Mouse (Mus musculus) G1E (cell line): Measurements from ENCODE around the gene Adamts13. TPM values are rescaled to one million over a fixed set of nuclear protein-coding genes. Genes with fewer than 3 reads are reported as not detected.

ENCODE experiments used
- ATAC-seq: 2 replicates; pipeline ENCODE4 v1.8.0; 2016; ENCODE audit warnings: mild to moderate bottlenecking; ENCODE audit not compliant: insufficient number of reproducible peaks, poor library complexity, low FRiP score, severe bottlenecking; ENCODE audit errors: extremely low read depth
- DNase-seq: peaks from one replicate; pipeline ENCODE4 v3.0.0; 2012; ENCODE audit warnings: low spot score
- H3K27me3 ChIP-seq: 2 replicates; pipeline ENCODE4 v1.6.1; 2012; ENCODE audit warnings: mild to moderate bottlenecking, low read length, inconsistent platforms; ENCODE audit not compliant: insufficient read depth
- H3K36me3 ChIP-seq: replicated peaks from 2 replicates; pipeline ENCODE3; 2012; ENCODE audit warnings: mild to moderate bottlenecking, inconsistent platforms
- H3K4me1 ChIP-seq: 2 replicates; pipeline ENCODE4 v1.6.1; 2012; ENCODE audit warnings: low read depth, low read length, inconsistent platforms, mixed read lengths; ENCODE audit not compliant: insufficient read depth
- H3K4me3 ChIP-seq: 2 replicates; pipeline ENCODE4 v1.5.1; 2012; ENCODE audit warnings: low read depth, mild to moderate bottlenecking, inconsistent platforms, low read length, moderate library complexity, mixed read lengths
- H3K9me3 ChIP-seq: replicated peaks from 2 replicates; pipeline ENCODE4 v1.6.1; 2012; ENCODE audit warnings: inconsistent platforms
- CTCF ChIP-seq: IDR thresholded peaks from 2 replicates; pipeline ENCODE4 v1.5.1; 2012; ENCODE audit warnings: low read depth, low read length, inconsistent platforms, mixed read lengths
- GATA1 ChIP-seq: IDR thresholded peaks from 2 replicates; pipeline ENCODE4 v1.6.1; 2012; ENCODE audit warnings: borderline replicate concordance, low read length, inconsistent platforms, mixed read lengths
- GATA2 ChIP-seq: IDR thresholded peaks from 2 replicates; pipeline ENCODE4 v1.6.1; 2012; ENCODE audit warnings: low read depth, low read length, inconsistent platforms, borderline replicate concordance
- POLR2AphosphoS5 ChIP-seq: IDR thresholded peaks from 2 replicates; pipeline ENCODE4 v1.6.1; 2012; ENCODE audit warnings: low read depth, low read length, inconsistent platforms; ENCODE audit not compliant: insufficient replicate concordance
- TAL1 ChIP-seq: conservative IDR thresholded peaks from 2 replicates; pipeline ENCODE4 v1.6.1; 2012; ENCODE audit warnings: low read depth, low read length, inconsistent platforms, mixed read lengths
- polyA plus RNA-seq: library from polyadenylated mRNA; stranded (reverse); fragments of >175 nt; gene quantifications from 2 replicates; pipeline ENCODE4 v1.2.3, GENCODE M21; 2012
- total RNA-seq, 2 experiments: library from RNA; stranded (forward) in 1 of 2; stranded (reverse) in 1 of 2; fragments of 200-1000 nt in 1 of 2; fragments of >200 nt in 1 of 2; fragmentation: Nextera tagmentation in 1 of 2; gene quantifications; 2 replicates each; pipeline ENCODE4 v1.2.3; 2014 to 2017

Adamts13 gene
- total and polyA plus RNA-seq, 3 experiments: not detected

DNA sequence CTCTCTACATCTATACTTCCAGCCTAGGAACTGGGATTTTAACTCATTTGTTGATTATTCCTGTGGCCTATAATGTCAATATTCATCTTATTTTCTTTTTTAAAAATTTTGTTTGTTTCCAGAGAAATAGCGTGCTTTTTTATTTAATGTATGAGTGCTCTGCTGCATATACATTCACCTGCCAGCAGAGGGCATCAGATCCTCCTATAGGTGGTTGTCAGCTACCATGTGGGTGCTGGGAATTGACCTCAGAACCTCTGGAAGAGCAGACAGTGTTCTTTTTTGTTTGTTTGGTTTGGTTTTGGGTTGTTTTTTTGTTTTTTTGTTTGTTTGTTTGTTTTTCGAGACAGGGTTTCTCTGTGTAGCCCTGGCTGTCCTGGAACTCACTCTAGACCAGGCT is 6.0 kb upstream of the Adamts13 start:
- peaks cover 21% of the 10 kb centered on the region for H3K27me3 ChIP-seq
- H3K4me1 ChIP-seq: peaks cover 22% of the 10 kb centered on the region
- ATAC-seq (no peak), DNase-seq (no peak)
- no peak for TF ChIP-seq POLR2AphosphoS5
- no peak for TF ChIP-seq CTCF
- TF ChIP-seq GATA2: no peak
- TF ChIP-seq TAL1: no peak
- no peak for TF ChIP-seq GATA1
- no peak overlapping the region for H3K4me3 ChIP-seq
- peaks cover 7% of the 10 kb centered on the region for H3K36me3 ChIP-seq
- H3K9me3 ChIP-seq: peaks cover 5% of the 10 kb centered on the region; the same call in 1 of the 2 replicates

DNA sequence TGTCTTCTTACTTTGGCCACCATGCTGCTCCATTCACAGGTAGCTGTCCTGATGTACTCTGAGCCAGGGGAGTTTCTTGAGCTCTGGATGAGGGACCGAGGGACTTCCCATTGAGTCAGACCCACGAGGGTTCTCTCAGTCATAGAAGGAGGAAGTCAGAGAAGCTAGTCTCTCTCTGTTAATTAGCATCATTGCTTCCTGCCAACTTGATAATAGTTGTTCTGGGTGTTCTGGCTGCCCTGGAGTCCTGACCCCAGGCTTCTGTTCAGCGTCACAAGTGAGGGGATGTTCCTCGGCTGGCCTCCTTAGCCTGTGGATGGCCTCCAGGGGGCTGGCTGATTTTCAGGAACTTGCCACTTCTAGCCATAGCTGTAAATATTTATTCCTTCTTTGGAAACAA is 744 bp downstream of the Adamts13 start:
- Histone ChIP-seq H3K27me3 (peaks cover 79% of the 10 kb centered on the region), H3K4me1 (peaks cover 19% of the 10 kb centered on the region), H3K4me3 (no peak overlapping the region), H3K9me3 (no peaks in the 10 kb centered on the region), H3K36me3 (no peaks in the 10 kb centered on the region)
- DNase-seq (no peak), ATAC-seq (no peak)
- TF ChIP-seq TAL1 (no peak), POLR2AphosphoS5 (no peak), GATA2 (no peak), GATA1 (no peak), CTCF (no peak)

DNA sequence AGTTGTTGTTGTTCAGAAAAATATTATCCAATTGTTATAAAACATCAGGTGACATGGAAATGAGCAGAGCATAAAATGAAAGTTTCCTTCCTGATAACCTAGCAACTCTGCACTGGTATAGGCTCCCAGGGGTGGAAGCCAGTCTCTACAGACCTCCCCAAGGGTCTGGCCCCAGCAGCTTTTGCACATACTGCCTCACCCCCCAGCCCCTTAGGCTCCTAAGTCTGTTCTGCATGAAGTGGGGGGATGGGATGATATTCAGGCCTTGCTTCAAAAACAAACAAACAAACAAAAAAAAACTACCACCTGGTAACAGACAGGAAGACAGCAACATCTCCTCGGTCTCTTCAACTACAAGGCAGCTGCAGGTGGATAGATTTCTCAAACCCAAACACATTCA is 7.1 kb downstream of the Adamts13 start:
- Histone ChIP-seq H3K4me3 (no peak overlapping the region), H3K27me3 (peaks cover 71% of the 10 kb centered on the region), H3K36me3 (no peaks in the 10 kb centered on the region), H3K4me1 (no peaks in the 10 kb centered on the region; the same call in 1 of the 2 replicates), H3K9me3 (no peaks in the 10 kb centered on the region)
- no peak for DNase-seq
- TF ChIP-seq CTCF (no peak), GATA1 (no peak), TAL1 (no peak), POLR2AphosphoS5 (no peak), GATA2 (no peak)
- ATAC-seq: no peak

DNA sequence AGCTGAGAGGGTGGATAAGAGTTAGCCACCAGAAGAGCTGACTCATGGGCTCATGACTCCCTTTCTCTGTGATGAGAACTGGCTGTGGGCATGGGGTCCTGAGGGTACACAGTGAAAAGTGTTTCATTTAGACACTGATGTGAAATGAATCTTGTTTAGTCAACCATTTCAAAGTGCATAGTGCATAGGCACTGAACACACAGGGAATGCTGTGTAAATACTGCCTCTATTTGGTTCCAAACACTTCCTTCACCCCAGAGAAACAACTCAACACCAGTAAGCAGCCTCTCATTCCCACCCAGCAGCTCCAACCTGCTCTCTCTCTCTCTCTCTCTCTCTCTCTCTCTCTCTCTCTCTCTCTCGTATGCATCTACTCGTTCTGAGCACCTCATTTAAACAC is 11.0 kb downstream of the Adamts13 start:
- no peak for ATAC-seq
- H3K27me3 ChIP-seq: peaks cover 62% of the 10 kb centered on the region

DNA sequence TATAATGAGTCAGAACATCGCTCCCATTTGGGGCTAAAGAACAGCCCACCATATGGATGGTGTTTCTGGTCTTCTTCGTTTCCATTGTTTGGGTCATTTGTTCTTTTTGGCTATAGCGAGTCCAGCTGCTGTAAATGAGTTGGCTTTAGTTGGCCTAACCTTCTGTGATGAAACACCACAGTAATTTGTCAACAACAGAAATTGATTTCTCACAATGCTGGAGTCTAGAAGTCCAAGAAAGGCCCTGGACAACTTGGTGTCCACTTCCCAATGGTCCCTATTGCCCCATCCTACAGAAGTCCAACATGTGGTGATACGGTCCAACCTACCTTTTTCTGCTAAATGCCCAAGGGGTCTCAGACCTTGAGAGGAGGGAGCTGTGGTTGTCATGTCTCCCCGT is 11.4 kb downstream of the Adamts13 start:
- no peak overlapping the region for H3K4me3 ChIP-seq
- H3K4me1 ChIP-seq: no peaks in the 10 kb centered on the region; the same call in 1 of the 2 replicates
- DNase-seq (no peak), ATAC-seq (no peak)
- no peaks in the 10 kb centered on the region for H3K9me3 ChIP-seq
- peaks cover 63% of the 10 kb centered on the region for H3K27me3 ChIP-seq
- H3K36me3 ChIP-seq: no peaks in the 10 kb centered on the region
- TF ChIP-seq GATA1 (no peak), CTCF (no peak), POLR2AphosphoS5 (no peak), TAL1 (no peak), GATA2 (no peak)

More for the DNA sequence above, 11.0 kb downstream of the Adamts13 start:
- Histone ChIP-seq H3K36me3 (no peaks in the 10 kb centered on the region), H3K4me1 (no peaks in the 10 kb centered on the region; the same call in 1 of the 2 replicates), H3K4me3 (no peak overlapping the region), H3K9me3 (no peaks in the 10 kb centered on the region)
- TF ChIP-seq CTCF: no peak
- no peak for TF ChIP-seq TAL1
- TF ChIP-seq GATA1: no peak
- no peak for TF ChIP-seq POLR2AphosphoS5
- no peak for TF ChIP-seq GATA2
- no peak for DNase-seq

DNA sequence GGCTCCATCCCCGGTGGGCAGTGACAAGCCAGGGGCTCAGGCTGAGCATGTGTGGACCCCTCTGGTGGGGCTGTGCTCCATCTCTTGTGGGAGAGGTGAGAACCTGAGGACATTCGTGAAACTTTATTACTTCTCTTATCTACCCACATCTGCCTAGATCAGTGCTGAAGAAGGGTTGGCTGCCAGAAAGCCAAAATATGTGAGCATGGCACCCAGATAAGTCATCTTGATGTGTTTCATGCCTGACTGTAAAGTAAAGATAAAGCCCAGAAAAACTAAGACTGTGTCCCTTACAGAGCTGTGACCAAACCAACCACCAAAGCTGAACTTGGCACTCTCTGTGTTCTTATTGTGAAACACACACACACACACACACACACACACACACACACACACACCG is 20.7 kb downstream of the Adamts13 start:
- peaks cover 48% of the 10 kb centered on the region for H3K27me3 ChIP-seq
- no peak overlapping the region for H3K4me3 ChIP-seq
- H3K4me1 ChIP-seq: peaks cover 13% of the 10 kb centered on the region
- ATAC-seq (no peak), DNase-seq (no peak)
- TF ChIP-seq CTCF: no peak
- no peak for TF ChIP-seq GATA2
- TF ChIP-seq GATA1: no peak
- H3K36me3 ChIP-seq: no peaks in the 10 kb centered on the region
- H3K9me3 ChIP-seq: no peaks in the 10 kb centered on the region

DNA sequence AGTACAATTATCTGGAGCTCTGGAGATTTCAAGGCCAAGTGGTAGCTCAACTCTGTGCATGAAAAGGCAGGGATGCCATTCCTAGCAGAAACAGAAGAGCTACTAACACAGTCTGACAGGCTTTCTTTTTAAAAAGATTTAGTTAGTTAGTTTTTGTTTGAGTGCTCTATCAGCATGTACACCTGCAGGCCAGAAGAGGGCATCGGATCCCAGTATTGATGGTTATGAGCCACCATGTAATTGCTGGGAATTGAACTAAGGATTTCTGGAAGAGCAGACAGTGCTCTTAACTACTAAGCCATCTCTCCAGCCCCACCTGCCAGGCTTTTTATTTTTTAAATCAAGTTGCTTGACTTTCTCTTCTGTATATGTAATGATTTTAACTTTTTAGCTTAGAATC is 24.3 kb downstream of the Adamts13 start:
- no peak for DNase-seq
- no peak for ATAC-seq
- Histone ChIP-seq H3K4me3 (no peak overlapping the region), H3K27me3 (peaks cover 25% of the 10 kb centered on the region), H3K4me1 (peaks cover 13% of the 10 kb centered on the region), H3K36me3 (no peaks in the 10 kb centered on the region), H3K9me3 (no peaks in the 10 kb centered on the region)
- TF ChIP-seq POLR2AphosphoS5 (no peak), GATA2 (no peak), TAL1 (no peak), CTCF (no peak), GATA1 (no peak)
